Mouse (Mus musculus): ENCODE measurements around the gene Vac14. TPM values are rescaled to one million over a fixed set of nuclear protein-coding genes. Genes with fewer than 3 reads are reported as not detected.

The Vac14 gene
- total RNA-seq, 2 experiments from 2014 or later, result 29.9 to 30.0 TPM

- no peak for DNase-seq (ENCODE audit: low spot score in 2 of 2)
Measured at GRCm38 (mm10) chr8:110678989-110679388, 60.6 kb downstream of the Vac14 start.

- no peak for DNase-seq (ENCODE audit: low spot score in 2 of 2)
Measured at GRCm38 (mm10) chr8:110687726-110688125, 69.3 kb downstream of the Vac14 start.

DNA sequence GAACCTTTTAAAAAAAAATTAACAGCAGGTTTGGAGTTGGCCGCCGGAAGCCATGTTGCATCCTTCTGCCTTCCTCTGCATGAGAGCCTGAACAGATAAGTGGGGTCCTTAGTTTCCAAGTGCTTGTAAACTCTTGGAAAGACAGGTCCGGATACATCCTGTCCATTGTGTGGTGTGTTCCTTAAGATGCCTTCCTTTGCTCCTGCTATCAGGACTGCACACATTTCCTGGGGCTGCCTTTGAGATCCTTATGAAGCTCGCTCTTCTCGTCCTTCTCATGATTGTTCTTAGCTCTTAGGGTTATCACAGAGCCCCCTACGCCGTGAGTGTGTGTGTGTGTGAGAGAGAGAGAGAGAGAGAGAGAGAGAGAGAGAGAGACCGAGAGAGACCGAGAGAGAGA, 71.6 kb downstream of the Vac14 start:
- DNase-seq (ENCODE audit: low spot score in 2 of 2), result no peak

DNA sequence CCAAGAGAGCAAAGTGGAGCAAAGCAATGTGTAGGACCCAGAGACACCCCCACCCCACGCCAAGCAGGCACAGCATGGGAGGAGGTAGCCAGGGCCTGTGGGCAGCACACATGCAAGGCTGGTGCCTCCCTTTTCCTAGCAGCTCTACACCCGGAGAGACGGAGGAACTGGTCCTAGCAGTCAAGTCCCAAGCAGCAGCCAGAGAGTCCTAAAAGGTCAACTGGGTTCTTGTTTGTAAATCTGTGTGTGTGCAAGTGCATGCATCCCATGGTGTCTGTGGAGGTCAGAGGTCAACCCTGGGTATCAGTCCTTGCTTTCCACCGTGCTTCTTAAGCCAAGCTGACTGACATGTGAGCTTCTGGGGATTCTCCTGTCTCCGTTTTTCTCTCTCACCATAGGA, 75.8 kb downstream of the Vac14 start:
- no peak for DNase-seq (ENCODE audit: low spot score in 2 of 2)

DNA sequence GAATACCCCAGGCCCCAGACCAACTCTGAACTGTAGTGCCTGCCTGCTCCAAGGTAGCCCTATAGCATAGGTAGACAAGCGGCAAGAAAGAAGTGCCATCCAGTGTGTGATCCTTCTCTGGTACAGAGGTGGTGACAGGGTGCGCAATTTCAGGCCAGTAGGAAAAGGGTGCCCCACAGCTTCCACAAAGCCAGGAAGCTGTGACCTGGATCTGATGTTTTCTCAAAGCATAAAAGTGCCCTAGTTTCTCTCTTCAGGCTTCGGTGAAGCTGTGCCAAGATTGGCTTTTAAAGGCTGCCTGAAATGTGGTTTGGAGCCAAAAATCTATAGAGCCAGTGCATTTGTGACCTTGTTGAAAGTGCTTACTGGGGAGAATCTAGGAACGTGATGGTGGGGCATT, 76.4 kb downstream of the Vac14 start:
- DNase-seq (ENCODE audit: low spot score in 2 of 2), result no peak

DNA sequence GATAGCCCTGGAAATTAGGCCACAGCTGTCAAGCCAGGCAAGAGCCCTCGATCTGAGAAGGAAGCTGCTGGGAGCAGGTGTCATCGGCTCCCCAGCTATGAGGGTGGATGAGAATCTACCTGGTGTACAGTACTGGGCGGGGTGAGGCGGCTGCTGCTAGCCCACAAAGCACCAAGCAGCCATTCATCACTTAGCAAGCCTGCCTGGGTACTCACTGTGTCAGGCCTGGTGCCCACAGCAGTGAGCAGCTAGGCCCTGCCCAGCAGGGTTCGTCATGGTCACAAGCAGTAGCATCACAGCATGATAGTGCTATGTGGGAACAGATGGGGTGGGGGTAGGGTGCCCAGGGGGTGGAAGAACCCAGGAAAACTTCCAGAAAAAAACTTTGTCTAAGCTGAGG, 77.0 kb downstream of the Vac14 start:
- DNase-seq (ENCODE audit: low spot score in 2 of 2), result no peak

- DNase-seq (ENCODE audit: low spot score in 2 of 2), result no peak
Measured at GRCm38 (mm10) chr8:110696051-110696450, 77.7 kb downstream of the Vac14 start.

DNA sequence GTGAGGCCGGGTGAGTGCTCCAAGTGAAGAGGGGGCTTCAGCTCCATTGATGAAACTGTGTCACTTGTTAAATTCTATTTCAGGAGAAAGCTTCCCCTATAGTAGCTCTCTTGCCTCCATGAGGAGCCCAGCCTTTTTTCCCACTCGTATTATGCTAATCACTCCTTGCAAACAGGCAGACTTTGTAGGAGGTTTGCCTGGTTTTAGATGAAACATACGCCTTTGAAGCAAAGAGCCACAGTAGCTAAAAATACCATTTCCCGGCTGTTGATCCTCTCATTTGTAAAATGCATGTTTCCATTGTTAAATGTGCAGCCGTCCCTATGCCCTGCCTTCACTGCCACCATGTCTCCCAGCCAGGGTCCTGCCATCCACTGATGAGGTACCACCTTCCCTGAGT, 79.2 kb downstream of the Vac14 start:
- no peak for DNase-seq (ENCODE audit: low spot score in 2 of 2)

- no peak for DNase-seq (ENCODE audit: low spot score in 2 of 2)
Measured at GRCm38 (mm10) chr8:110698098-110698497, 79.7 kb downstream of the Vac14 start.

GRCm38 (mm10) chr8:110699501-110699900, 81.1 kb downstream of the Vac14 start:
- no peak for DNase-seq (ENCODE audit: low spot score in 2 of 2)

- no peak for DNase-seq (ENCODE audit: low spot score in 2 of 2)
Measured at GRCm38 (mm10) chr8:110700561-110700960, 82.2 kb downstream of the Vac14 start.

DNA sequence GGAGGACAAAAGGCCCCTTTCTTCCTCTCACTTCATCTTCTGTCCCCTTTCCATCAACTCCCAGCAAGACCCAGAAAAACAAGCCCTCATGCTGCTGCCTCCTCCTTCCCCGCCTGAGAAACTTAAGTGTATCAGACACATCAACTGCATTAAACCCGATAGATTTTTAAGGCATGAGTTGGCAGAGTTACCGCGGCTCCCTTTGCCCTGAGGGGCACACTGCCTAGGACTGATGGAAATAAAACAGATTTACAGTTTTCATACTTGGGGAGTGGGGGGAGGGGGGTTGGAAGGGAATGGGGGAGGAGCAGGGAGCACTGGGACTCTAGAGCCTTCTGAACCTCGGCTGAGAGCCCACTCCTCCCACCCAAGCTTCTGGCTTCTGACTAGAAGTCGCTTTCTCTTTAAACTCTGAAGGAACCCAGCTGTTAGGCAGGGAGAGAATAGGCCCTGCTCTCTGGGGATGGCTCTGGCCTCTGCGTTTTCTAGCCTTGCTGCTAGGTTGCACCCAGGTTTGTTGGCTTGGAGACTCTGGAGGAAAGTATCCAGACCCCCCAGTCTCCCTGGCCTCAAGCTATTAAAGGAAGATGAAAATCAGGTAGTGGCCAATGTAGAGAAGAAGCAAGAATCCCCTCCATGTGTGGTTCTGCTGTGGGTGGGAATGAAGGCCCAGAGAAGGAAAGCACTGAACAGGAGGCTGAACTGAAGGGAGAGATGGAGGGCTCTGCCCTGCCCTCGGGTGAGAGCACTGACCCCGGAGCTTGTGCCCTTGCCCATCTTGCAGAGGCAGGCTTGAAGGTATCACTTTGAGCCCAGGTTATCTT, 84.5 kb downstream of the Vac14 start:
- DNase-seq (ENCODE audit: low spot score in 2 of 2), result no peak

GRCm38 (mm10) chr8:110703460-110704061, 85.2 kb downstream of the Vac14 start:
- no peak for DNase-seq (ENCODE audit: low spot score in 2 of 2)

DNA sequence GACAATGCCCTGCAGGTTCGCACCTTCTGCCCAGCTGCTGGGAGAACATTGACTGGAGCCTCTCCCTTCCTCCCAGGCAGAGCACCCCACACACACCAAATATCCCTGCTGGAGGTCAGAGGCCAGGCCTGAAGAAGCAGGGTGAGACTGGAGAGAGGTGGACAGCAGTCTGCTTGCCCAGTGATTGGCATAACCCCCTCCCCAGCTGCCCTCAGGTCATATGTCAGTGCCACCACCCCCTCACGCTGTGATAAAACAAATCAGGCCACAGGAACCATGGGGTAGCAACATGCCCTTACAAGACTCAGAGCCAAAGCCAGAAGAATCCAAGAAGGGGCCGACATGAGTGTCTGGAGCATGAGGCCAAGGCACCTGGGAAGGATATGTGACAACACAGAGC, 85.7 kb downstream of the Vac14 start:
- no peak for DNase-seq (ENCODE audit: low spot score in 2 of 2)

DNA sequence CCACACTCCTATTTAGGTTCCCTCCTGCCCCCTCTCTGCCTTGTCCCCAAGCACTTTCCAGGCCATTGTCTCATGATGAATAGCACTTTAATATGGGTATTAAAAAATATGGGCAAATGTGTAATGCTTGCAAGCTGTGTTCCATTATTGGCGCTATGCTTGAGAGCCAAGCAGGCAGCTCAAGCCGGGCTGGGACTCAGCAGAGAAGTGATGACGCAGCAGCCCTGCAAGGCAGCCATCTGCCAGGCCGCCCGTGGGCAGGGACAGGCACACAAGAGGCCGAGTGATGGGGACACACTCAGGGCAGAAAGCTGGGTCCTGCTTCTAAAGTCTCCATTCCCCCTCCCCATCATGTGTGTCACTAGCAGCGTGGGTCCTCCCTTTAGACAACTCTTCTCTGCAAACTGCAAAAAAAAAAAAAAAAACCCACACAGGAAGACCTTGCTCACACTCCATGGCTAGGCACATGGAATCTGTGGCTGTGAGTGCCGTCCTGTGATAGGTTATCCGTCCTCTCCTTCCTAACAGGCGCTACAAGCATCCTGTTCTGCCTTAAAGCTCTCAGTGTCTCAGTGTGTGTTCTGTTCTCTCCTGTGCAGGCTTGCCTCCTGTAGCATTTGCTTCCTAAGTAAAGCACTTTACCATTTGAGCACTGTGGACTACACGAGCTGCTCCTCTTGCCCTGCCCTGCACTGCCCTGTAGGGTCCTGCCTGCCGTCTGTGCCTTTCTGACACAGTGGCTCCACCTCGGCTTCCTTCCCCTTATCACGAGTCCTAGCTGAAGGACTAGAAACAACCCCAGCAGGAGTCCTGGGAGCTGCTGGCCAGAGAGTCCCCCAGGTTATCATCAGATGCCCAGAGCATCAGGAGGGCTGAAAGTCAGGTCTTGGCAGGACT, 87.3 kb downstream of the Vac14 start:
- no peak for DNase-seq (ENCODE audit: low spot score in 2 of 2)

DNA sequence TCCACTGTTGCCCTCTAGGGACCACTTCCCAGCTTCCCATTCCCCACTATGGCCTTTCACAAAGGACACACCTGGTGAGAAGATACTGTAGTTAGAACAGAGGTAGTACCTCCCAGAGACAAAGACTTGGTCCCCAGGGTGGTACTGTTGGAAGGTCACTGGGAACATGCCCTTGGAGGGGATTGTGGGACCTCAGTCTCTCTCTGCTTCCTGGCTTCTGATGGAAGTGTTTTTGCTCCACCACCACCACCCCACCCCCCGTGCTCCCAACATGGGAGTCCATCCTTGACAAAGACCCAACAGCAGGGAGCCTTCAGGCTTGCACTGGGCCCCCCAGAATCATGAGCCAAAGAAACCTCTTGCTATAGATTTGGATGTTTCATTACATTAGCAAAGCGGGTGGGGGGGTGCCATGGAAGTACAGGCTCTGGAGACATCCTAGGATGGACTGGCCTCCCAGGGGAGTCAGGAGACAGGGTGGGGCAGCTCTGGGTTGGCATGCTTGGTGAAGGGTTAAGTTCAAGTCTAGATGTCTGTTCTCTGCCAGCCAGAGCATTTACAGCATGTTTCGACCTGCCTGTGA, 88.0 kb downstream of the Vac14 start:
- DNase-seq (ENCODE audit: low spot score in 2 of 2), result no peak

- DNase-seq (ENCODE audit: low spot score in 2 of 2), result no peak
Measured at GRCm38 (mm10) chr8:110708429-110708828, 90.0 kb downstream of the Vac14 start.

DNA sequence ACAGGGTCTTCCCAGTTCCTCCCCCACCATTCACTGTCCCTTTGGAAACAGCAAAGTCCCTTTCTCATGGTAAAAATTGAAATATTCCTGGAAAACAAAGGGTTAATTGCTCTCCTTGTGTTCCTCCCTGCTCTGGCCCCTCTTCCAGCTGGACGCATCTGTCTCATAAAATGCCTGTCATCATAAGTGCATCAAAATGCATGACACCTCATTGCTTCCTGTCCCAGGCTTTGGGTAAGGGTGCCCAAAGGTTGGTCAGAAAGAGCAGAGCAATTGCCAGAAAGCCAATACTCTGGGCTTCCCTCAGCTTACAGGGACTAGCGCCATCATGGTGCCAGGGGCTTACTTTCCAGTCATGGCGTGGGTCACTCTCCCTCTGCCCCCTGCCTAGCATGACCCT, 92.2 kb downstream of the Vac14 start:
- DNase-seq (ENCODE audit: low spot score in 2 of 2), result no peak

DNA sequence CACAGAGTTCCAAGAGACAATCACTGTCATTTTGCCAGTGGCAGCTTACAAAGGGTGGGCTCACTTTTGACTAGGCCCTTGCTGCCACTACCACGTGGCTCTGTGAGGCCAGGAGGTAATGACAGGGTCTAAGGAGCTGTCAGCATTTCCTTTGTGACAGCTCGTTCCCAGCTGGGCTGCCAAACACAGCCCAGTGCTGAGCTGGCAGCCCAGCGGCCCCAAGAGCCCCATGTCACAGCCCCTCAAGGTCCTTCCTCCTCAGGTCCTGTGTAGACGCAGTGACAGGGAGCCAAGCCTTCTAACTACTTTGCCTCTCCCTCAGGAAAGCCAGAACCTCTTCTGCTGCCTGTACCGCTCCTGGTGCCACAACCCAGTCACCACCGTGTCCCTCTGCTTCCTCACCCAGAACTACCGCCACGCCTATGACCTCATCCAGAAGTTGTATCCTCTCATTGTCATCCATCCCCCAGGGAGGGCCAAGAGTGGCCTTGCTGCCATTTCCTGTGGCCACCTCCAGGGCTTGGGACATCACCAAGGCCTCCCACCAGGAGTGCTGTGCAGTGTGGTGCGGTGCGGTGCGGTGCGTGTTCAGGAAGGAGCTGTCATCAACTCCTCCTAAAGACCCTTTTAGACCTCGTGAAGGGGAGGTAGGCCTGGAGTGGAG, 93.0 kb downstream of the Vac14 start:
- no peak for DNase-seq (ENCODE audit: low spot score in 2 of 2)

DNA sequence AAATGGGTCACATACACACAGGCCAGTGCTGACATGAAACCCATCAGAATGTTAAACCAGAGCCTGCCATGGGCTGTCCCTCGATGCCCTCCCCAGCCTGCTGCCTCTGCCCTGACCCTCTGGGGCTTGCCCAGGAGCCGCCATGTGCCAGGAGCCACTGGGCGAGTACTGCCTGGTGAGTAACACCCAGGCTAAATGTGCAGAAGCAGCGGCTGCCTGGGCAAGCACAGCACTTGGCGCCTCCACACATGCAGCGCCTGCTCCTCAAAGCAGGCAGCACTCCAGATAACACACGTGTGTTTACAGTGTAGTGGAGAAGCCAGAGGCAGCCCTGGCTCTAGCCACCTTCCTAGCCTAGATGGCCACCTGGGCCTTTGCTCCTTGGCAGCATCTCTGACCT, 94.7 kb downstream of the Vac14 start:
- DNase-seq (ENCODE audit: low spot score in 2 of 2), result no peak
